In genomic region chr6:114642601-114643528, GRCm38 (mm10) we compare ENCODE assay signal across 8 mouse cellular contexts. TPM values are rescaled to one million over a fixed set of nuclear protein-coding genes. Genes with fewer than 3 reads are reported as not detected.
A peak's percentile ranks its signal among the peaks of the same experiment; 100 is the strongest.
DNase-seq lines count a peak whose midpoint lies in the region; ATAC-seq lines count a peak whose summit lies in the region.

Atg7 (plus strand) TSS chr6:114643097.

- peaks cover 7% of the 10 kb centered on the region for H3K4me1 ChIP-seq in hindbrain, embryonic 16.5 days (ENCODE audit: control insufficient read depth, insufficient read depth, low read depth, low read length)

- no peaks in the 10 kb centered on the region for H3K9me3 ChIP-seq in hindbrain, embryonic 16.5 days (ENCODE audit: control insufficient read depth, low read length)

- no peaks in the 10 kb centered on the region for H3K36me3 ChIP-seq in hindbrain, embryonic 16.5 days (ENCODE audit: control insufficient read depth, insufficient read depth, low read length)
- H3K36me3 ChIP-seq in macrophage (ENCODE audit: inconsistent target), result no peaks in the 10 kb centered on the region

- DNase-seq in T-cell, adult 2 months (ENCODE audit: low spot score), result peak; percentile 93
- peak; percentile 93 to 94 for DNase-seq in cerebellum, postnatal 36 days
- DNase-seq in gastrocnemius, adult 18-20 months (ENCODE audit: low spot score), result peak; percentile 89
- peak; percentile 90 to 94 for DNase-seq in left cerebral cortex, adult 18-20 months (ENCODE audit: low spot score in 2 of 2)
- peak; percentile 91 for DNase-seq in right cerebral cortex, adult 18-20 months
- DNase-seq in urinary bladder, postnatal 10 days (ENCODE audit: low spot score), result peak; percentile 81

- ATAC-seq in hindbrain, embryonic 16.5 days, result peak; percentile 91

- peaks cover 43% of the 10 kb centered on the region for H3K79me2 ChIP-seq in macrophage (ENCODE audit: inconsistent target)

- H3K4me2 ChIP-seq in hindbrain, embryonic 16.5 days (ENCODE audit: low read length), result peak within 1 kb of the TSS; percentile 91

- under 1% methylated on average over 38 of the region's 38 CpGs for WGBS in hindbrain, embryonic 16.5 days
- WGBS in macrophage (ENCODE audit: missing documents), result 2% methylated on average over 38 of the region's 38 CpGs

- peak within 1 kb of the TSS; percentile 53 for H3K4me3 ChIP-seq in hindbrain, embryonic 16.5 days (ENCODE audit: low read length)
- H3K4me3 ChIP-seq in macrophage (ENCODE audit: inconsistent target), result peak within 1 kb of the TSS; percentile 98

- no peaks in the 10 kb centered on the region for H3K27me3 ChIP-seq in hindbrain, embryonic 16.5 days (replicated peaks; ENCODE audit: control insufficient read depth, insufficient read depth, low read length)

- peak within 1 kb of the TSS; percentile 57; the same call in 1 of the 2 replicates for H3K27ac ChIP-seq in hindbrain, embryonic 16.5 days (ENCODE audit: low read depth, low read length)
- peak within 1 kb of the TSS; percentile 95 for H3K27ac ChIP-seq in macrophage

- H3K9ac ChIP-seq in hindbrain, embryonic 16.5 days (ENCODE audit: low read depth, low read length), result peak within 1 kb of the TSS; percentile 65

RNA-seq across cellular contexts. Expression of gene Atg7, which starts in this region (rescaled TPM):
- total RNA-seq in gastrocnemius, adult 18-20 months (2021), result 1 to 10 TPM; 7.9 to 9.0 TPM
- polyA plus RNA-seq in hindbrain, embryonic 16.5 days (2015; fragmentation: Nextera tagmentation; extraction: Ambion mirVana), result 18.0 and 20.2 TPM in 2 replicates
- 10 to 100 TPM; 24.3 to 28.3 TPM for total RNA-seq in left cerebral cortex, adult 18-20 months (2021)
- total RNA-seq in macrophage (2018; cell fraction: chromatin; rRNA removed), result 100 to 1,000 TPM in 24 of 26 experiments, 10 to 100 TPM in 2; 50.4 to 387 (median 204) TPM
- total RNA-seq in macrophage (2018; cell fraction: cytosol; rRNA removed), result 10 to 100 TPM; 41.9 to 71.0 (median 55.7) TPM
- total RNA-seq in macrophage (2018; cell fraction: nucleus; rRNA removed), result 100 to 1,000 TPM in 12 of 26 experiments, 10 to 100 TPM in 14; 39.9 to 277 (median 97.7) TPM
- 41.0 to 76.8 TPM (median 54.7 TPM) in 3 replicates for polyA plus RNA-seq in macrophage (2018)

Comparison
In these comparisons a context has a peak if more than half of its experiments do, and no peak if none do; other contexts are left out.
1. Peak in every context shown above with its lines: DNase-seq, ATAC-seq, H3K4me3 ChIP-seq and H3K27ac ChIP-seq.